Mouse (Mus musculus): Measurements from ENCODE around the gene Dnaja2.

Gene Dnaja2

GRCm38 (mm10) chr8:85555181-85556145 is at the start of gene Dnaja2:
Gene Dnaja2 (minus strand): TSS chr8:85555344.
- DNase-seq = peak; percentile 90

GRCm38 (mm10) chr8:85604201-85604600 is 49.1 kb upstream of the Dnaja2 start:
- no peak for DNase-seq

DNA sequence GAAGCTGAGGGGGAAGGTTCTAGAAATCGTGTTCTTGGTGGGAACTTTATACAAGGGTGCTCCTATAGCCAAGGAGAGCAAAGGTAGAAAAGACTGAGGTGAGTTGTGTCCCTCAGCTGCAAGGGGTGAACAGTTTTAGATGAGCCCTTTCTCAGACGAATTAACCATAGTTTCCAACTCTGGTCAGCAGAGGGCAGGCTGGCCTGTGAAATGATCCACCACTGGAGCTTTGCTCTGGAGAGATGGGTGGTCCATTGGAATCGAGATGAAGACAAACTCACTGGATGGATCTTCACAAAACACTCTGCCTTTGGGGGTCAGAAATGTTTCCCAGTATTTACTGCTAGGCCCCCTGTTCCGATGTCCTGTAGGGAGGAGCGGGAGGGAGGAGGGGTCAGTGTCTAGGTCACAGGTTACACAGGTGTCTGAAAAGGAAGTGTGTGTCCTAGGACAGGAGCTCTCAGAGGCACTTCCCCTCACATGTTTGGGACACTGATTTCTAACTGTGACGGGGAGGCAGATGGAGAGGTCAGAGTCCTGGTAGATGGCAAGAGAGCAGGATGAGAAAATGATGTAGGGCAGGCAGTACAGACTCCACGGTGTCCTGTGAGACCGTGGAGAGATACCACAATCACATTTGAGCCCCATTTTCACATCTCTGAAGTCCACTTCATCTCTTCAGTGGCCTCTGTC is 48.2 kb upstream of the Dnaja2 start:
- peak; percentile 34 for DNase-seq

DNA sequence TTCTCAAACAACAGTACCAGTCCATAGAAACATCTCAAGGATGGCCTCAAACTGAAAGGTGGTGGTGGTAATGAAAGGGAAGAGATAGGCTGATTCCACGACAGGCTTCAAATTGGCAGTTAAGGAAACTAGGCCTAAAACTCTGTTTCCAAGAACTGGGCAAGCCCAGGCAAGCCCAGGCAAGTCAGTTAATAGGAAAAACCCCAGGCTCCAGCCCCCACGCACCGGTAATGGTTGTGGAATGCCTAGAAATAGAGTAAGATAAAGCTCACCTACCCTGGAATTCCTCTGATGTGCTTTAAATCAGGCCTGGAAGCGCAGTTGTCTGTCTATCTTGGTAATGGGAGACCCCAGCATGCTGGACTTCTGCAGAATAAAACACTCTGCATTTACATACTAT is 47.6 kb upstream of the Dnaja2 start:
- DNase-seq = no peak

DNA sequence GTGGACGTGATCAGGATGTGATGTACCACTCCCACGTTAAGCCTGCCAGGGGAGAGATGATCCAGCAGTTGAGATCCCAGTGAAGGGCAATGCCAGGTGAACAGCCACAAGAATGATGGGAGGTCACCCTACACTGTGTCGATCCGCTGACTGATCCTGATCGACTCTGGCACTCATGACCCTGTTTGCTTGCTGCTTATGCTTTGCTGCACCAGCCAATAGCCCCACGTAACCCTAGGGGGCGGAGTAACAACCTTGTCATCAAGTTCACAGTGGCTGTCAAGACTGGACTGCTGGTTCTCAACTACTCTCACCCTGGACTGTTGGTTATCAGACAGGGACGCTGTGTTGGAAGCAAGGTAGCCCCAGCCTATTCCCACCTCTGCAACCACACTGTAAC is 46.6 kb upstream of the Dnaja2 start:
- DNase-seq = no peak

DNA sequence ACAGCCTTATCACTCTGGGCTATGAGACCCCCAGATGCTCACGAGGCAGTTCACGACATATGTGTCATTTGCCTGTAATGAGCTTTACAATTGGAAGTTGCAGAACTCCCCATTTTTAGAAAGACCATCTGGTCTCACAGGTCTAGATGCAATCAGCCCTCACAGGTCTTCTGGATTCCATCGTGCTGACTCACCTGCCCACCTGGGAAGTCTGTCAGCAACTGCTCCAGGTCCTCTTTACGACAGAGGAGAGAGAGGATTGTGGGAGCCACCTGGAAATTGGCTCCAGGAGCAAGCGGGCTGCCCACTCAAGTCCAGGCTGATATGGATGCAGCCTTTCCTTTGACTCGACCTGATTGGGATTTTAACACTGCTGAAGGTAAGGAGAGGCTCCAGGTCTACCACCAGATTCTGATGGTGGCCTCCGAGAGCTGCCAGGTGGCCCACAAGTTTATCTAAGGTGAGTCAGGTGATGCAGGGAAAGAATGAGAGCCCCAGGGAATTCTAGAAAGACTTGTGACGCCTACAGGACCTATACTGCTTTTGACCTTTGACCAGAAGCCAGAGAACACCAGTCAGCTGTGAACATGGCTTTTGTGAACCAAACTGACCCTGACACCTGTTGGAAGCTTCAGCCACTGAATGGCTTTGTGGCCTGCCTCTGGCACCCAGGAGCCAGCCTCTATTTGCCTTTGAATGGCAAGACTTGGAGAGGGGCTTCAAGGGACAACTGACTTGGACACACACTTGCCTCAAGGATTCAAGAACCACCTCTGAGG is 42.5 kb upstream of the Dnaja2 start:
- no peak for DNase-seq

- peak; percentile 61 for DNase-seq
Observed at GRCm38 (mm10) chr8:85595391-85595790, 40.2 kb upstream of the Dnaja2 start.

DNA sequence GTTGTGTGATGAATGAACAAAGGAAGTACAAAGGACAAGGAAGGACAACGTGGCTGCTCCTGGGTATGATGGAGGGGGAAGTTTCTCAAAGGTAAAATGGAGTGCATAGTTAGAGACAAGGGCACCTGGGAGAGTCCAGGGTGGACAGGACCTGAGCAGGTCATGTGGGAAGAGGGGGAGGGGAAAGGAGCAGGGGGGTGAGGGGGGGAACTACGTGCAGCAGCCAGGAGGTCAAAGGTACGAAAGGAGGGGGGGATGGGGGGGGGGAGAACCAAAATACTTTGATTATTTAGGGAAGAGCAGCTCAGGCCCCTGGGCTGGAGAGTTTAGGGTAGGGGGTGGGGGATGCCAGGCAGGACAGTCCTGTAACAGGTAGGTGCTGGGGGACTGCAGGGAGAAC is 39.8 kb upstream of the Dnaja2 start:
- peak; percentile 8 for DNase-seq

DNA sequence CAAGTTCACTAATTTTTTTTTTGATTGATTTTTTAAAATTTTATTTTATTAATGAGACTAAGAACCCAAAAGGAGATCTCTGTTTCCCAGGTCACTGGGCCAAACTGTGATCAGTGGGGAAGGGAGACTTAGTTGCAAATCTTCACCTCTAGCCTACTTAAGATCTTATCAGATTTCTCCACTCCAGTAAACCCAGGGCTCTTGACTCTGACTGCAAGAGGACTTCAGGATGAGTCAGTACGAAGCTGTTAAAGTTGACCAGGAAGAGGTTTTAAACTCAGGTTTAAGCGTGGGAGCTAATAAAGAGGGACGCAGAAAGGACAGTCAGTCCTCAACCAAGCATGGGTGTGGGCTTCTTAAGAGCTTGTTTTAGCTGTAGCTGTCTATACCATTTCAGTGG is 38.2 kb upstream of the Dnaja2 start:
- no peak for DNase-seq

GRCm38 (mm10) chr8:85591532-85591931 is 36.4 kb upstream of the Dnaja2 start:
- no peak for DNase-seq

GRCm38 (mm10) chr8:85590258-85590657 is 35.1 kb upstream of the Dnaja2 start:
- DNase-seq = no peak

GRCm38 (mm10) chr8:85588596-85588995 is 33.5 kb upstream of the Dnaja2 start:
- DNase-seq = no peak

- no peak for DNase-seq
Observed at GRCm38 (mm10) chr8:85577666-85578065, 22.5 kb upstream of the Dnaja2 start.

DNA sequence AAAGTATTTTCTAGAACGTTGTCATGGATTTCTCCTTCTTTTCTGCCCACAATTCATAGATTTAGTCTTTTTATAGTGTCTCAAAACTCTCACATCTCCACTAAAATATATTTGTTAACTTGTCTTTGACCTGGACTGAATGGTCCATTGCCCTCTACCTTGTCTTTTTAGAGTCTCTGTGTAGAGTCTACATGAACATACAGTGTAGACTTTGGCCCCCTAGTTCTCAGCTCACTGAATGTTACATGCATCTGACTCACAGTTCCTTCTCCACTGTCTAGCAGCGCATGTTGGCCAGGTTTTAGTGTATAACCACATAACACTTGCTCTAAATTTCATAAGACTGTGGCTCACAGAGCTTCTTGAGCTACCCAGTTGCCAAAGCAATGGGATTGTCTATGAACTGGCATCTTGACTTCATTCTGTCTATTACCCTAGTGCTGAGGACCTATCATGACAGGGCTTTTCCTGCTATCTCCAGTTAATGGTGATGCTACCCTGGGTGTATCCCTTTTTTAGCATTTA is 18.9 kb upstream of the Dnaja2 start:
- DNase-seq = no peak

DNA sequence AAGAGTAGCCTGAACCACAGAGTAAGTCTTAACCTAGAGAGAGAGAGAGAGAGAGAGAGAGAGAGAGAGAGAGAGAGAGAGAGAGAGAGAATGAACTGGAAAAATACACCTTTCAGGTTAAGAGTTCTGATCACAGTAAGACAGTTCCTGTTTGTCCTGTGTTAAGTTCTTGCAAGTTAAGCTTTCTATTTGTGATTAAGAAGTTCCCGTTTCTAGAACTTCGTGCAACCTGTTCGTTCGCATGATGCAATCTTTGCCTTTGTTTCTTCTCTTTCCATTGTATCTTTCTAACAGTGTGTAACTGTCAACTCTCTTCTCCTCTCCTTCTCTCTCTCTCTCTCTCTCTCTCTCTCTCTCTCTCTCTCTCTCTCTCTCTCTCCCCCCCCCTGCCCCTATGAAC is 15.3 kb upstream of the Dnaja2 start:
- no peak for DNase-seq

DNA sequence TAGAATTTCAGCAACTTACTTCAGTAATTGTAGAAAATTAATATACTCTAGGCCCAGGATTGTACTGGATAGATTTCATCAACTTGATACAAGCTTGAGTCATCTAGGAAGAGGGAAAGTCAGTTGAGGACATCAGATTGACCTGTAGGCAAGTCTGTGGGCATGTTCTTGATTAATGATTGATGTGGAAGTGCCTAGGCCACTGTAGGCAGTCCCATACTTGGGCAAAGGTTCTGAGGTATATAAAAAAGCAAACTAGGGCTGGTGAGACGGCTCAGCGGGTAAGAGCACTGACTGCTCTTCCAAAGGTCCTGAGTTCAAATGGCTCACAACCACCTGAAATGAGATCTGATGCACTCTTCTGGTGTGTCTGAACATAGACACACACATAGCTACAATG is 12.7 kb upstream of the Dnaja2 start:
- no peak for DNase-seq

DNA sequence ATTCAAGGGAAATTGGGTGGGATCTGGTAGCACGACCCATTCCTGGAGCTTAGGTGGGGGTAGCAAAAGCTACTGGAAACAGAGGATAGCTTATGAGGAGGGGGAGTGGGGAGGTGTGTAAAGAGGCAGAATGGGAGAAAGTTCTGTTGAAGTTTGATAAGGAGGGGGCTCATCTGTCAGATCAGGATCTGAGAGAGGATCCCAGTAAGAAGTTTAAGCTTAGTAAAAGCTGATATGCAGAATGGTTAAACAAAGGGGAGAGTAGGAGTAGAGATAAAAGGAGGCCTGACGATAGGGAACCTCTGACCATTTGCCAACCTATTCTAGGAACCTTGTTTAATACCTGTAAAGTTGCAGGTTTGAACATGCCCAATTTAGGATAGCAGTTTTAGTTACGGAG is 10.0 kb upstream of the Dnaja2 start:
- no peak for DNase-seq

- no peak for DNase-seq
Observed at GRCm38 (mm10) chr8:85563336-85563735, 8.2 kb upstream of the Dnaja2 start.

- no peak for DNase-seq
Observed at GRCm38 (mm10) chr8:85559966-85560365, 4.8 kb upstream of the Dnaja2 start.

DNA sequence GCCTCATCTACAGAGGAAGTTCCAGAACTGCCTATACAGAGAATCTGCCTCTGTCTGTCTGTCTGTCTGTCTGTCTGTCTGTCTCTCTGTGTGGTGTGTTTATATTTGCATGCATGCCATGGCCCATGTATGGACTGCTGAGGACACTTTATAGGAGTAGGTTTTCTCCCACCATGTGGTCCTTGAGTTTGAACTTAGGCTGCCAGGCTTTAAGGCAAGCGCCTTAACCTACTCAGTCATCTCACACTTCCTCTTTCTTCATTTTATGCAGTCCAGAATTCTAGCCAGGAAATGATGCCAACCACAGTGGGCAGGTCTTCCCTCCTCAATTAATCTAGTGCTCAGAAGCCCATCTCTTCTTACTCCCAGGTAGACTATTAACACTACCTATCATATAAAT is 4.1 kb upstream of the Dnaja2 start:
- no peak for DNase-seq

DNA sequence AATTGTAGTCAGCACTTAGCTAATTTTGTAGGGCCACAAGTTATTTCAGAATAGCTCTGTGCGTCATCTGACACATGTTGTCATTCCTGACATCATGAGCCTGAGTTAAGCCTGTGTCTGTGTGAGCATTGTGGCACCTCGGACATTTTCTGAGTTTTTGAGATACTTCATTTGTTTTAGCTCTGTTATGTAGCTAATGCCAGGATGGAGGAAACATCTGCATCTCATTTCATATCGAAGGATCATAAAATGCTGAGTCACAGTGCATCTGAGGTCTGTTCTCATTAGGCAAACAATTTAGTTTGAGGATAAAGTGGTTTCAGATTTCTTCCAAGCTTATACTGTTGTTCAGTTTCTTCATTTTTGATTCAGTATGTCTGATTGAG is 2.5 kb upstream of the Dnaja2 start:
- no peak for DNase-seq

DNA sequence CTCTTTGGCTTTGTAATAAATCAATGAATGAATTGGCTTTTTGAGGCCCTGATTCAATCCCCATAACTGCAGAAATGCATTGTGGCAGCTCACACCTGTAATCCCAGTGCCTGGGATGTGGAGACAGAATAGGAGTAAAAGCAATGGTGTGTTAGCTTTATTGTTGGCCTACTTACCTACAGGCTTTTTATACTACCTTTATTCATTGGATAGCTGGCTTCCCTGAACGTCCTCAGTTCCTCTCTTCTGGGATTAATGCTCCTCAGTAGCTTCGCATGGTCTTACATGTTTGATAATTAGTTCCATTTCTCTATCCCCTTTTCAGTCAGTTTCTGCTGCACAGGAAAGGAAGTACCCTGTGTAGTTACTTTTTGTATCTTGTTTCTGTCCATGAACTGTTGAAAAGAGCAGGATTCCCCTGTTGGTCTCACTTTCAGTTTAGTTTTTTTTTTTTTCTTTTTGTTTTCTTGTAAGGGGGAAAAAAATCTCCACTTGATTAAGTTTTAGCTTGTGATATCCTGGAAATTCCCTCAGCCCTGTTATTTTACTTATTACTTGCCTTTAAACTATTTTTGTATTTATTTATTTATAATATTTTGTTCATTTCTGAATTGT is 1.9 kb upstream of the Dnaja2 start:
- no peak for DNase-seq

Data from liver (tissue).